Mouse (Mus musculus): ENCODE results near the gene Prpf38b.

Gene Prpf38b

GRCm38 (mm10) chr3:108860786-108861185 is 50.7 kb downstream of the Prpf38b start:
- DNase-seq (ENCODE audit: low spot score in 2 of 2), result no peak

GRCm38 (mm10) chr3:108858231-108858770 is 53.2 kb downstream of the Prpf38b start:
- DNase-seq (ENCODE audit: low spot score in 2 of 2), result peak in 1 of 2 experiments; percentile 45

DNA sequence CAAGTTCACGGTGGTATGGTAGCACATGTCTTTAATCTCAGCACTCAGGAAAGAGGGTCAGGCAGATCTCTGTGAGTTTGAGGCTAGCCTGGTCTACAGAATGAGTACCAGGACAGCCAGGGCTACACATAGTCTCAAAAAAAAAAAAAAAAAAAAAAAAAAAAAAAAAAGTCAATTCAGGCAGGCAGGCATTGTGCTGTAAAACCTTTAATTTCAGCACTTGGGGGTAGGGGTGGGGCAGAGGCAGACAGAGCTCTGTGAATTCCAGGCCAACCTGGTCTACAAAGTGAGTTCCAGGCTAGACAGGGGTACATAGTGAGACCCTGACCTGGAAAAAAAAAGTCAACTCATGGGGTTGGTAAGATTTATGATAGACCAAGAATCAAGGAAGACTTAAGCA is 53.8 kb downstream of the Prpf38b start:
- DNase-seq (ENCODE audit: low spot score in 2 of 2), result no peak

- DNase-seq (ENCODE audit: low spot score in 2 of 2), result no peak
These were observed 54.4 kb downstream of the Prpf38b start for GRCm38 (mm10) chr3:108857124-108857470.

DNA sequence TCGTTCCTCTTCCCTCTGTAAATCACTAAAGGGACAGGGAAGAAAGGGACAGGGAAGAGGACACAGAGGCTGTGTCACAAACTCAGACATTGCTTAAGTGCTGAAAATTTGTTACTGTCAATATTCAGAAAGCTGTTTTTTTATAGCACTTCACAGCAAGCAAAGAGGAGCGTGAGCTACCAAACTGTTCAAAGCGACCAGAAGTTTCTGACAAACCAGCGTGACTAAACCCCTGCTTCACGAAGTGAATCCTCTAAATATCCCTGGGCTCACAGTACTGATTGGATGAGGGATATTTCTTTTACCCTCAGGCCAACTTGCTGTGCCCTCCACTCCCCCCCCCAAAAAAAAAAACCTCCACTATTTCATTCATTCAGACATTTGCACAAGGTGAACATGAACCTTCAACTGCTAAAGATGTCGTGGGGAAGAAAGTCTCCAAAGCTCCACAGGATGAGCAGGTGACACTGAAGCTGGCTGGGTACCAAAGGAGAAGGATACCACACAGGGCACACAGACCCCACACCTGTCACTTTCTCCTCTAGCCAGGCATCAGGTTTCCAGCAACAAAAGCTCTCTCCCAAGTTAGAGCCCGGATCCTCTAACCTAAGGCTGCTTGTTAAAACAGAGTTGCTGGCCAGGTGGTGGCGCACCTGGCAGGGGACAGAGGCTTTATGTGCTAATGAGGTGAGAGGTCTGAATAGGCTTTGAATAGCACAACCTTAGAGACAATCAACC is 55.0 kb downstream of the Prpf38b start:
- DNase-seq (ENCODE audit: low spot score in 2 of 2), result peak in 1 of 2 experiments; percentile 37

GRCm38 (mm10) chr3:108855864-108856263 is 55.7 kb downstream of the Prpf38b start:
- peak; percentile 37 to 56 for DNase-seq (ENCODE audit: low spot score in 2 of 2)

GRCm38 (mm10) chr3:108855371-108855770 is 56.2 kb downstream of the Prpf38b start:
- peak in 1 of 2 experiments; percentile 49 for DNase-seq (ENCODE audit: low spot score in 2 of 2)

GRCm38 (mm10) chr3:108853266-108853665 is 58.3 kb downstream of the Prpf38b start:
- DNase-seq (ENCODE audit: low spot score in 2 of 2), result no peak
